Mouse (Mus musculus) kidney, embryonic 14.5 days (tissue): ENCODE measurements around the gene Sox8. TPM values are rescaled to one million over a fixed set of nuclear protein-coding genes. Genes with fewer than 3 reads are reported as not detected.

Experiments
- ATAC-seq: fragments of 200-750 bp; cut with Nextera tagmentation; 2 replicates; pipeline ENCODE4 v1.8.0; 2017; ENCODE audit warnings: moderate number of reproducible peaks, mild to moderate bottlenecking, moderate TSS enrichment, moderate library complexity; ENCODE audit not compliant: low FRiP score, low TSS enrichment
- H3K27ac ChIP-seq: fragments of 300-500 bp; sonication (generic); 2 replicates; pipeline ENCODE4 v1.5.1; 2014; ENCODE audit warnings: low read depth, mild to moderate bottlenecking, low read length, moderate library complexity, mixed read lengths
- H3K27me3 ChIP-seq: fragments of 300-500 bp; sonication (generic); 2 replicates; pipeline ENCODE4 v1.6.1; 2014; ENCODE audit warnings: mild to moderate bottlenecking, low read length; ENCODE audit not compliant: control insufficient read depth, insufficient read depth
- H3K36me3 ChIP-seq: fragments of 300-500 bp; sonication (generic); 2 replicates; pipeline ENCODE4 v1.6.1; 2014; ENCODE audit warnings: low read length, mixed read lengths; ENCODE audit not compliant: control insufficient read depth, insufficient read depth
- H3K4me1 ChIP-seq: fragments of 300-500 bp; sonication (generic); 2 replicates; pipeline ENCODE4 v1.6.1; 2014; ENCODE audit warnings: low read length, mixed read lengths; ENCODE audit not compliant: control insufficient read depth, insufficient read depth
- H3K4me2 ChIP-seq: fragments of 300-500 bp; sonication (generic); replicated peaks from 2 replicates; pipeline ENCODE4 v1.6.1; 2014; ENCODE audit warnings: low read depth, mild to moderate bottlenecking, low read length
- H3K4me3 ChIP-seq: fragments of 300-500 bp; sonication (generic); 2 replicates; pipeline ENCODE4 v1.5.1; 2014; ENCODE audit warnings: mild to moderate bottlenecking, low read length
- H3K9ac ChIP-seq: fragments of 300-500 bp; sonication (generic); 2 replicates; pipeline ENCODE4 v1.6.1; 2014; ENCODE audit warnings: low read depth, mild to moderate bottlenecking, low read length, moderate library complexity
- H3K9me3 ChIP-seq: fragments of 300-500 bp; sonication (generic); 2 replicates; pipeline ENCODE4 v1.6.1; 2016; ENCODE audit warnings: low read length; ENCODE audit not compliant: control insufficient read depth
- WGBS: fragments of 180-500 bp; shearing (Covaris S2); extraction: QIAGEN DNeasy Blood & Tissue Kit; methylation state at CpG from one replicate; pipeline ENCODE4 v1.1.7; 2014; 5-methylcytosine and 5-hydroxymethylcytosine counted together
- polyA plus RNA-seq: library from polyadenylated mRNA; unstranded; fragments of >200 nt; fragmentation: Nextera tagmentation; extraction: Ambion mirVana; gene quantifications from 2 replicates; pipeline ENCODE4 v1.2.1, GENCODE M21; 2014

Gene Sox8
- 6.5 and 8.5 TPM in 2 replicates for polyA plus RNA-seq

- Histone ChIP-seq H3K4me2 (peak within 1 kb of the TSS; percentile 99), H3K27me3 (peaks cover 14% of the 10 kb centered on the region), H3K9me3 (no peaks in the 10 kb centered on the region), H3K36me3 (no peaks in the 10 kb centered on the region), H3K27ac (peak within 1 kb of the TSS; percentile 37; the same call in 1 of the 2 replicates), H3K4me3 (peak within 1 kb of the TSS; percentile 57), H3K9ac (peak within 1 kb of the TSS; percentile 60), H3K4me1 (peaks cover 13% of the 10 kb centered on the region; the same call in 1 of the 2 replicates)
- peak; percentile 87 for ATAC-seq
- under 1% methylated on average over 61 of the region's 61 CpGs for WGBS
Observed at GRCm38 (mm10) chr17:25570648-25571452, at the start of gene Sox8. TSS of gene Sox8 (minus strand) at chr17:25570686.

GRCm38 (mm10) chr17:25618508-25619056 is 48.1 kb upstream of the Sox8 start:
- ATAC-seq, result no peak

GRCm38 (mm10) chr17:25614723-25615510 is 44.4 kb upstream of the Sox8 start:
- H3K27ac ChIP-seq, result no peak overlapping the region
- no peak overlapping the region for H3K4me2 ChIP-seq
- peaks cover 4% of the 10 kb centered on the region; the same call in 1 of the 2 replicates for H3K36me3 ChIP-seq
- 91% methylated on average over 10 of the region's 10 CpGs for WGBS
- H3K27me3 ChIP-seq, result no peaks in the 10 kb centered on the region
- no peaks in the 10 kb centered on the region for H3K9me3 ChIP-seq
- H3K4me1 ChIP-seq, result peaks cover 9% of the 10 kb centered on the region; the same call in 1 of the 2 replicates
- H3K9ac ChIP-seq, result no peak overlapping the region
- no peak overlapping the region for H3K4me3 ChIP-seq
- ATAC-seq, result no peak

More at GRCm38 (mm10) chr17:25618508-25619056, 48.1 kb upstream of the Sox8 start:
- Histone ChIP-seq H3K27ac (no peak overlapping the region), H3K4me1 (0 out of 2 replicates have a peak, but pooled peaks cover 4% of the 10 kb centered on the region), H3K9me3 (no peaks in the 10 kb centered on the region), H3K9ac (no peak overlapping the region), H3K4me2 (no peak overlapping the region), H3K36me3 (peaks cover 4% of the 10 kb centered on the region; the same call in 1 of the 2 replicates), H3K27me3 (no peaks in the 10 kb centered on the region), H3K4me3 (no peak overlapping the region)
- WGBS, result 59% methylated on average over 16 of the region's 16 CpGs

GRCm38 (mm10) chr17:25613323-25613722 is 42.8 kb upstream of the Sox8 start:
- H3K4me1 ChIP-seq, result peaks cover 15% of the 10 kb centered on the region
- no peaks in the 10 kb centered on the region for H3K9me3 ChIP-seq
- H3K36me3 ChIP-seq, result peaks cover 4% of the 10 kb centered on the region; the same call in 1 of the 2 replicates
- H3K4me3 ChIP-seq, result no peak overlapping the region
- H3K4me2 ChIP-seq, result no peak overlapping the region
- no peak for ATAC-seq
- H3K27me3 ChIP-seq, result no peaks in the 10 kb centered on the region
- H3K9ac ChIP-seq, result no peak overlapping the region
- 92% methylated on average over 6 of the region's 6 CpGs for WGBS
- H3K27ac ChIP-seq, result no peak overlapping the region

- peaks cover 4% of the 10 kb centered on the region; the same call in 1 of the 2 replicates for H3K36me3 ChIP-seq
- H3K4me1 ChIP-seq, result peaks cover 15% of the 10 kb centered on the region
- no peak for ATAC-seq
- H3K4me3 ChIP-seq, result no peak overlapping the region
- no peaks in the 10 kb centered on the region for H3K9me3 ChIP-seq
- H3K27ac ChIP-seq, result no peak overlapping the region
- H3K27me3 ChIP-seq, result no peaks in the 10 kb centered on the region
- H3K4me2 ChIP-seq, result no peak overlapping the region
- H3K9ac ChIP-seq, result no peak overlapping the region
- WGBS, result 80% methylated on average over 9 of the region's 9 CpGs
Observed at GRCm38 (mm10) chr17:25612537-25612936, 42.1 kb upstream of the Sox8 start.

GRCm38 (mm10) chr17:25610151-25610550 is 39.7 kb upstream of the Sox8 start:
- no peak overlapping the region for H3K4me3 ChIP-seq
- 57% methylated on average over 9 of the region's 9 CpGs for WGBS
- ATAC-seq, result 0 out of 2 replicates have a peak, but pooled peaks have one; percentile 46
- peaks cover 4% of the 10 kb centered on the region; the same call in 1 of the 2 replicates for H3K36me3 ChIP-seq
- H3K9me3 ChIP-seq, result no peaks in the 10 kb centered on the region
- no peak overlapping the region for H3K4me2 ChIP-seq
- H3K4me1 ChIP-seq, result peaks cover 15% of the 10 kb centered on the region
- no peak overlapping the region for H3K27ac ChIP-seq
- H3K27me3 ChIP-seq, result no peaks in the 10 kb centered on the region
- H3K9ac ChIP-seq, result no peak overlapping the region

- no peak for ATAC-seq
- Histone ChIP-seq H3K9ac (no peak overlapping the region), H3K4me1 (peaks cover 15% of the 10 kb centered on the region), H3K9me3 (no peaks in the 10 kb centered on the region), H3K4me3 (no peak overlapping the region), H3K27ac (no peak overlapping the region), H3K4me2 (no peak overlapping the region), H3K27me3 (no peaks in the 10 kb centered on the region), H3K36me3 (peaks cover 2% of the 10 kb centered on the region; the same call in 1 of the 2 replicates)
- WGBS, result 59% methylated on average over 3 of the region's 3 CpGs
Observed at GRCm38 (mm10) chr17:25609506-25609828, 39.0 kb upstream of the Sox8 start.

GRCm38 (mm10) chr17:25608821-25609505 is 38.5 kb upstream of the Sox8 start:
- Histone ChIP-seq H3K4me1 (peaks cover 15% of the 10 kb centered on the region), H3K4me3 (no peak overlapping the region), H3K9ac (no peak overlapping the region), H3K9me3 (no peaks in the 10 kb centered on the region), H3K27me3 (no peaks in the 10 kb centered on the region), H3K36me3 (no peaks in the 10 kb centered on the region), H3K4me2 (no peak overlapping the region), H3K27ac (no peak overlapping the region)
- WGBS, result 47% methylated on average over 10 of the region's 10 CpGs
- ATAC-seq, result no peak
